Mouse (Mus musculus) testis, postnatal 10 days (tissue): ENCODE measurements around the gene Lkaaear1.

Experiments
- DNase-seq: peaks from one replicate; pipeline ENCODE4 v3.0.0; 2021; ENCODE audit warnings: low spot score

Gene Lkaaear1

DNA sequence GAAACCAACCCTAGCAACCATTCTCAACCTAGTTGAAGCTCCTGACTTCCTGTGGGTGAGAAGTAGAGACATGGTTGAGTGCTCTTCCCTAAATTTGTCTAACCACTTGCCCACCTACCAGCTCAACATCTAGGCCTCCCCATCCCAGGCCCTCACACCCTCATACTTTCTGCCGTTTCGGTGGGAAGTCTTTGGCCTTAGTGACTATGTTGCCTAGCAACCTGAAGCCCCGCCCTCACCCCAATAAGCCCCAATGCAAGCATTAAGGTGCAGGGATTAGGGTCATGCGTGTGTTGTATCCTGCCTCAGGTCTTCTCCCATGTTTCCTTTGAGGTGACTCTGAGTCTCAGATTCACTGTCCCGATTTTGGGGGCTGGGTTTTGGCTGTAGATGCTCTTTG lies at the start of gene Lkaaear1:
Gene Lkaaear1 (minus strand): TSS at position 202 of the 400 bp plus-strand sequence.
- peak; percentile 41 for DNase-seq

DNA sequence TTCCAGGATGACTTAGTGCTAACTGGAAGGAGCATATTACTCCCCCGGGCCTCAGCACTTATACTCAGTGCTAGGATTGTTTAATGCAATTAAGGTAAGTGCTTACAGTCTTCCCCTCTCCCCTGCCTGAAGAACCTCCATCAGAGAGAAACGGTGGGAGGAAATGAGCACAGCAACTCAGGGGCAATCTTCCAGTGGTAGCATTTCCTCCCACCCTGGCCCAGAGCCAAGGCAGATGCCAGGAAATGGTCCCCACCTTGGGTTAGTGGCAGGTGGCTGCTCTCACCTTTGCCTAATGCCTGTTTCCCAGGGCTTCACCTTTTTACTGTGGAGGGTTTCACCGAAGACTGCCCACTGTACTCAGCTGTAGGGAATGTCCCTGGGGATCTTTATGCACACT lies 31.8 kb upstream of the Lkaaear1 start:
- no peak for DNase-seq

- no peak for DNase-seq
These were observed 29.5 kb upstream of the Lkaaear1 start for GRCm38 (mm10) chr2:181727659-181728262.

GRCm38 (mm10) chr2:181722213-181722612 lies 24.0 kb upstream of the Lkaaear1 start:
- peak; percentile 66 for DNase-seq

- no peak for DNase-seq
These were observed 23.0 kb upstream of the Lkaaear1 start for GRCm38 (mm10) chr2:181721200-181721599.

DNA sequence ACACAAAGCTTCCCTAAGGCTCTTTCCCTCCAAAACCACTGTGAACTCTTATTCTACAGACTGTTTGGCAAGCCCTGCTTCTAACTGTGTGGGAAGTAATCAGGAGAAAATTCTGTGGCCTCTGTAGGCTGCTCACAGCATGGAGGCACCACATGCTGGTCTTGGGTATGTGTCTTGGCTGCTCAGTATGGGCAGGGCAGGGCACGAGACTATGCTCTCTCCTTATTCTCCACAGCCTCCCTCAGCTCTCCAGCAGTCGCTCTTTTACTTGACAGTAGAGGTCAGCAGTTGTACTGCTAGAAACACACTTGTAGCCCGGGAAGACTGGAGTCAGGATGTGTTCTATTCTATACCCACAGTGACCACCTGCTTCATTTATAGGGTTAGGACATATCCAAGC lies 21.8 kb upstream of the Lkaaear1 start:
- no peak for DNase-seq

DNA sequence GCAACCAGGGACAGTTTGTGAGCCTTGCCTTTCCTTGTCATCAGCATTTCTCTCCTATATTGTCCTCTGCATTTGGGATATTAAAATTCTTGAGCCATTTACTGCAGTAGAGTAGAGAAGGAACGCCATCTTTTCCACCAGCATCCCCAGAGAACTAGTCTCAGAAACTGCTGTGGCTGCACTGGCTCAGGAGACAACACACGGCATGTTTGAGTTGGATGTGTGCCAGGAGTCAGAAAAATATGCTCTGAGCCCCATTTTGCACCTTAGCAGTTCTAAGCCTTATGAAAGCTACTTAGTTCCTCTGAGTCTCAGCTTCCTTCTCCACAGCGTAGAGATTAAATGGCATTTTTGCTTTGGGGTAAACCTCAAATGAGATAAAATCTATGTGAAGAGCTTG lies 18.7 kb upstream of the Lkaaear1 start:
- no peak for DNase-seq

DNA sequence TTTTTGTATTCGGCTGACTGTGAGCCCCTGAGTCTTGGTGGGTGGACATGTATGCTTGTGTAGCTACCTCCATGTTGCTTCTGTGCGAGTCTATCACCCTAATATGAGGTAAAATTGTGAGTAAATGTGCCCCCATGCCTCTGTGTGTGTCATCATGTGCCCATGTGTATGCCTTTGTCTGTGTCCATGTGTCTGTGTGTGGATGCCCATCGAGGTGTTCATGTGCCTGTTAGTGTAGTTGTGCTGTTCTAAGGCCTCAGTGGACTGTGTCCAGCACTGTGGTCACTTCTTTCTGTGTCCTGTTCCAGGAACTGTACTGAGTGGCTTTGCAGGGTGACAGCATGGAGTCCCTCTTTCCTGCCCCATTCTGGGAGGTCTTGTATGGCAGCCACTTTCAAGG lies 17.1 kb upstream of the Lkaaear1 start:
- no peak for DNase-seq

DNA sequence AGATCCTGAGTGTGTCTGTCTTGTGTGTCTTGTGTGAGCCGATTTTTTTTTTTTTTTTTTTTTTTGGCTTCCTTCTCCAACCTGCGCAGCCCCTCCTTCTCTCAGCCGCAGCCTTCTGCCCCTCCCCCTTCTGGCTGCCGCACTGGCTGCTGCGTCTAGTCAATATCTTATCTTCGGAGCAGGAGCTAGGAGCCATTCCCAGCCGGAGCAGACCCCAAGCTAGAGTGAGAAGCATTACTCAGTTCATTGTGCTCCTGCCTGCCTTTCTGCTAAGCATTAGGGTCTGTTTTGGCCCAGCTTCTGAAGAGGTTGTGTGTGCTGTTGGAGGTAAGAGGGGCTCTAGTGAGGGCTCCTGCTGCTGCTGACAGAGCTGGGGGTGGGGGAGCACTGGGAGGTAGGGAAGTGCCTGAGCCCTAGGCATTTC lies 16.7 kb upstream of the Lkaaear1 start, which contains the start of gene Oprl1:
Gene Oprl1 (plus strand): TSS at position 114 of the 424 bp plus-strand sequence.
- no peak for DNase-seq

DNA sequence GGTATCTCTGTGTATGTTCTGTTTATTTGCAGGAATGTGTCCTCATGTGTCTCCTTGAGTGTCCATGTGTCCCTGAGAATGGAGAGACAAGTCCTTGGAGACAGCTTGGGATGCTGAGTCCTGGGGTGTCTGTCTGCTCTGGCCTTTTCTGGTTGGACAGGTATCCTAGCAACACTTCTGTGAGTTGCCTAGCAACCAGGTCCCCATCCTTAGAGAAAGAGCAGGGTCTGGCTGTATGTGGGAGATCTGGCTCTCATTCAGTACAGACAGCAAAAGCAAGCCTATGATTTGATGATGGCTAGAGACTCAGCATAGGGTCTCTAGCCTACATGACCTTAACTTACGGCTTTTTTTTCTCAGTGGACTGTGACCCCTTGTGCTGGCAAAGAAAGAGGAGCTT lies 15.5 kb upstream of the Lkaaear1 start:
- no peak for DNase-seq

- no peak for DNase-seq
These were observed 8.4 kb upstream of the Lkaaear1 start for GRCm38 (mm10) chr2:181706668-181707067.

DNA sequence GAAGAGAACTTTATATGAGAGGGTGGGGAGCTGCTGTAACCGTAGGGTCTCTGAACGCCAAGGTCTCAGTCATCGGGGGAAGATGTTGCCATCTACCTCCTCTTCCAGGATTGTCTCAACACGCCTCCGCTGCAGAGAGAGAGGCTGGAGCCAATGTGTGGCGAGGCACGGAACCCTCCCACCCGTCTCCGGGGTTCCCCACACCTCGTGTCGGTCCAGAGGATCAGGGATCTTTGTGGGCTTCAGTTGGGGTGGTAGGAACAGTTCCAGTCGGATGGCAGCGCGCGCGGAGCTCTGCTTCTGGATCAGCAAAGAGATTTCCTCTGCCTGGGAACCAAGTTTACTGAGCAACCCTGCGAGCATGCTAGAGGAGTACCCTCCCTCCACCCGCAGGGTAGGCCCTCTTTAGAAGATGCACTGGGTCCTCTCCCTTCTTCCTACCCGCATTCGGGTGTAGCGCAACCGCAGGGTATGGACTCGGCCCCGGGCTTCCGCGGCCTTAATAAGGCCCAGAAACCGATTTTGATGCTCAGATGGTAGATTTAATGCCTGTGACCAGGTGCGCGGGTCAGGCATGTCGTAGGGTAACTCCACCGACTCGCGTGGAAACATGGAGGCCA lies 1.3 kb downstream of the Lkaaear1 start:
- DNase-seq, result peak; percentile 34

- peak; percentile 23 for DNase-seq
These were observed 2.5 kb downstream of the Lkaaear1 start for GRCm38 (mm10) chr2:181695776-181696175.

DNA sequence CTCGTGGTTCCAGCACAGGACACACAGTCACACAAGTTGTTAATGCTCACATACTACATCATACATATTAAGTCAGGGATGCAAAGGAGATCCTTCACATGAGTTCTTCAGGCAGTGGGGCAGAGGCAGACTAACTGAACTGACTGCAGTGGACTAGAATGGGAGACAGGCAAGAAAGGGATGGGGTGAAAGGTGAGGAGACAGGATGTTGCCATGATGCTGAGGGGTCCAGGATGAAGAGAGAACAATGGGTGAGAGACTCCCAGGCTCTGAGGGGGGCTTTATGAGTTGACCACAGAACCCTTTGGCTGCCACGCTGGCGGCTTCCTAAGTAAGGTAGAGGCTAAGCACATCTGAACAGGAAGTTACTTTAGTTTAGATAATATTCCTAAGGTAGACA lies 3.7 kb downstream of the Lkaaear1 start:
- DNase-seq, result peak; percentile 20

DNA sequence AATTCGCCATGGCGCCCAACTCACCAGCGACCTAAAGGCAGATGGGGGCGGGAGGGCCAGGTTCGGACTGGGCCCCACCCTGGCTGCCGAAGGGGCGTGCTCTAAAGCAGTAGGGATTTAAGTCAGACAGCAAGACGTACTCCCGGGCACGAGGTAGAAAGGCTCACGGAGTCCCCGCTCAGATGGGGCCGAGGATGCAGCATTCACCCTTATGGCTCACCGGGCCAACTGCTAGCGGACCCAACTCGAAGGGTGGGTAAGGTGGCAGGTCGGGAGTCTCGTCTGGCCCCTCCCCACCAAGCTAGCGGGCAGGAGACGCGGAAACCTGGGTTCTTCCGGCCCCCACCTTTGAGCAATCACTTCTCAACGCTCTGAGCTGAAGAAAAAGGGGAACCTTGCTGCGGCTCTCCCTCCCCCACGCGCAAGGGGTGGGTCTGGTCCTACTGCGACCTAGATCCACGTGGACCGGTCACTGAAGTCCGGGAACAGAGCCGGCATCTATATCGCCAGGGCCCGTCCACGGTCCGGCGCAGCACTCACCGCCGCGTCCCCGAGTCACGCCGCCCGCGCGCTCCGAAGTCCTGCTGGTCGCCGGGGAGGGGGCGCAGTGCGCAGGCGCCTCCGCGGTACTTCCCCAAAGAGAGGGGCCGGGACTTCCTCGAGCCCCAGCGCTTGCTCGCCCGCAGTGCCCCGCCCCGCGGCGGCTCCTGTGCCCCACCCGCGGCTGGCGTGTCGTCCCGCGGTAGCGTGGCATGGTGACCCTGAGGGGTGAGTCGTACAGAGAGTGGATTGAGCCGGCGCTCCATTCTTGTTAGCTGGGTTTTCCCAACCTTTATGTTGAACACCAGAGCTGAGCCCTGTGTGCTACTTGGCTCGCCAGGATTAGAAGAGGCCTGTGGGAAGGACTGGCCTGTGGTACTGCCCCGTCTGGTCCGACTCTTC lies 4.6 kb downstream of the Lkaaear1 start, which contains the start of gene Rgs19:
Gene Rgs19 (minus strand): TSS at position 639 of the 942 bp plus-strand sequence.
- peak; percentile 77 for DNase-seq

DNA sequence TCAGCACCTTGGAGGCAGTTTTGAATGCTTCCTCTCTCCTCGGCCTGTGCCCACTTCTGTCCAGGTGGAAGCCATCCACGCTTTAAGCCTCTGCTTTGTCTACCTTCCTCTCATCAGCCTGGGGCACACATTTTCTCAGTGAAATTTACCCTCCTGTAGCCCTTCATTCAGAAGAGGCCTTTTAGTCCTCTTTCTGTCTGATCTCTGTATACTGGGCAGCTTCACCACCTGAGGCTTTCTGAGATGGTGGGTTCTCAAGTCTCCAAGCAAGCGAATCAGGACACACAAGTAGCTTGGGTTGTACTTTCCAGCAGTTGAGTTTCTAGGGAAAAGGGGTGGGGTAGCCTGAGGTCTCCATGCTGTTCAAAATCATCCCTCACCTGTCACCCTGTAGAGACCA lies 5.9 kb downstream of the Lkaaear1 start:
- no peak for DNase-seq

GRCm38 (mm10) chr2:181691571-181691970 lies 6.7 kb downstream of the Lkaaear1 start:
- DNase-seq, result no peak

DNA sequence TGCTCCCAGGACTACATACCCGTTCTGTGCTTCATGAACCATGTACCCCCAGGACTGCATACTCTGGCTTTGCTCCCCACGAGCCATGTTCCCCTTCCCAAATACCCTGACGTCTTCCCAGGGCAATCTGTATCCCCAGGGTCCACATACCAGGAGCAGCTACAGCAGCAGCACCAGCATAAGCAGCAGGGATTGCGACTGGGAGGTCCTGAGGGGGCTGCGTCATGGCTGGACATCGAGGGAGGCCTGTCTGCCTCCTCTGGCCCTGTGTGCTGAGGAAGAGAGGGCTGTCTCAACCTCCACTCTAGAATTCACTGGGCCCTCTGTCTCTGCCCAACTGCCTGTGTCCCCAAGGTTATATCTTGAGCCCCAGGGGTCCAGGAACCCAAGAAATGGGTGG lies 7.2 kb downstream of the Lkaaear1 start:
- no peak for DNase-seq

DNA sequence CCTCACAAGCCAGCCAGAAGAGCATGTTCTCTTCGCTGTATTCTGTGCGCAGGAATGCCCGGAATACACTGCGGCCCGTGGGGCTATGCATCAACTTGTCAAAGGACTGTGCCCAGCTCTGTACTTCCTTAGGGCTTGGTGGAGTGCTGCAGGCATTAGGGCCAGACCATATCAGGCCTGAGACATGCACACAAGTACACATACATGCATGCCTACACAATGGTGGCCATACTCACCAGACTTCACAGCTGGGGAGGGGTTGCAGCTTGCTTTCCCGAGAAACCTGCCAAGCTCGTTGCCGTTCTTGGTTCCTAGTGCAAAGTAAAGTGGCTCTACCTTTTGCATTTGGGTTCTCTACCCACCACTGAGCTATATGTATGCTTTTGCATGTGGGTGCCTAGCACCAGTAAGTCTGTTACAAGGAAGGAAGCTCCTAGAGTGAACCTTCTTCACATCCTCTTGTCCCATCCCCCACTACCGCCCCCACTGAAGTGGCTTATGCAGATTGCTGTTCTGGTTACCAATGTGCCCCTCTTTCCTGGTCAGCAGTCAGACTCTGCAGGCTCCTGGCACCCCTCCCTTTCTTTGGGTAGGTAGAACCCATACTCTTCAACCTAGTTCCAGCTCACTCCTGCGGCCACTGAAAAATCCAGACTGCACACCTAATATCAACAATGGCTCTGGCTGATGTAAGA lies 8.6 kb downstream of the Lkaaear1 start:
- DNase-seq, result peak; percentile 37

GRCm38 (mm10) chr2:181687586-181687985 lies 10.7 kb downstream of the Lkaaear1 start:
- peak; percentile 32 for DNase-seq

- DNase-seq, result no peak
These were observed 12.6 kb downstream of the Lkaaear1 start for GRCm38 (mm10) chr2:181685686-181686085.

DNA sequence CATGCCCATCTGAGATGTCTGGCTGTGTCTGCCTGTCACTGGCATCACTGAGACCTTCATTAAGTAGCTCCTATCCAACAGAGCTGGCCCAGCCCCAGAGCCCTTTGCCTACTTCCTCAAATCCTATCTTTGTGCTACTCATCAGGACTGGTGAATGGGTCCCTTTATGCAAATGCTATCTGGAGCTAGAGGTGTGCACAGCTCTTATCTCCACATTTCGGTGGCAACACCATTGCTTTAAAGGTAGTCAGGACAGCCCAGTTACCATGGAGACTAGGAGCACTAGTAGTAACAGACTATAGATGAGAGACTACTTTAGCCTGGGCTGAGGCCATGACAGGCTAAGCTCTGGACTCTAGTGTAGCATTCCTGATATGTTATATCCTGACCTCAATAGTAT lies 13.5 kb downstream of the Lkaaear1 start:
- DNase-seq, result no peak
